Mouse (Mus musculus): ENCODE measurements around the gene Gm28374.
A peak's percentile ranks its signal among the peaks of the same experiment; 100 is the strongest.

DNA sequence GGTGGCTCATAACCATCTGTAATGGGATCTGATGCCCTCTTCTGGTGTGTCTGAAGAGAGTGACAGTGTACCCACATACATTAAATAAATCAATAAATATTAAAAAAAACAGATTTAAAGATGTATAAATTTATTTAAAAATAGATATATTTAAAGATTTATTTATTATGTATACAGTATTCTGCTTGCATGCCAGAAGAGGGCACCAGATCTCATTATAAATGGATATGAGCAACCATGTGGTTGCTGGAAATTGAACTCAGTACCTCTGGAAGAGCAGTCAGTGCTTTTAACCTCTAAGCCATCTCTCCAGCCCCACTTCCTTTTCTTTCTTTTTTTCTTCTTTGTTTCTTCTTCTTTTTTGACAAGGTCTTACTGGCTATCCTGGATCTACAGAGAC lies 42.1 kb downstream of the Gm28374 start:
- TF ChIP-seq ETS1 (conservative IDR thresholded peaks at IDR 0.05; ENCODE audit: low read depth, low read length), result no peak
- no peak for TF ChIP-seq ZC3H11A (IDR thresholded peaks at IDR 0.05; ENCODE audit: low read depth, low read length)
- peak in 1 of 2 experiments; percentile 42; a peak in 2 of 4 replicates for TF ChIP-seq CTCF (conservative IDR thresholded peaks at IDR 0.05 in 1 of 2, IDR thresholded peaks at IDR 0.05 in 1 of 2; ENCODE audit: low read depth in 2 of 2, low read length in 2 of 2)
- no peak for TF ChIP-seq POLR2A (IDR thresholded peaks at IDR 0.05; ENCODE audit: low read depth, low read length)
- no peak for TF ChIP-seq SMC3 (IDR thresholded peaks at IDR 0.05; ENCODE audit: low read depth, low read length)
- no peak for TF ChIP-seq MAZ (IDR thresholded peaks at IDR 0.05; ENCODE audit: low read depth, low read length)
- TF ChIP-seq ELF1 (IDR thresholded peaks at IDR 0.05; ENCODE audit: low read depth, low read length), result no peak

Measured in CH12.LX (cell line).